Comparison of ENCODE assay signal across 10 mouse cellular contexts in genomic region chr9:13898510-13899305, GRCm38 (mm10).
A peak's percentile ranks its signal among the peaks of the same experiment; 100 is the strongest.
DNase-seq lines count a peak whose midpoint lies in the region; ATAC-seq lines count a peak whose summit lies in the region.
"Had no signal": no experiment of that assay in that cellular context is flagged by ENCODE, and none has a peak within 500 bp of the region (broad histone marks: within the 10 kb centered on the region; RNA-seq: fewer than 3 reads in every experiment).

No protein-coding gene starts in this region.

- ATAC-seq in heart, embryonic 14.5 days (ENCODE audit: insufficient number of reproducible peaks, insufficient read depth, low FRiP score, low read depth), result peak; percentile 73
- no peak for ATAC-seq in megakaryocyte-erythroid progenitor cell, adult 5-6 weeks (replicated peaks; ENCODE audit: low FRiP score, low TSS enrichment, poor library complexity, severe bottlenecking)

- peaks cover 0 to 4% of the 10 kb centered on the region in 2 experiments; a peak in 2 of 4 replicates for H3K4me1 ChIP-seq in heart, embryonic 14.5 days (ENCODE audit: control insufficient read depth in 2 of 2, insufficient read depth in 2 of 2, low read length in 2 of 2)
- H3K4me1 ChIP-seq: limb, embryonic 15.5 days had no signal

- intact Hi-C loops in left cerebral cortex, postnatal 10 days (cut with DNase I), result no loop called here

- no peak overlapping the region; a peak in 1 of 4 replicates for H3K4me3 ChIP-seq in heart, embryonic 14.5 days (ENCODE audit: control insufficient read depth in 1 of 2, insufficient read depth in 1 of 2, low read depth in 1 of 2, low read length in 2 of 2)
- H3K4me3 ChIP-seq: embryonic facial prominence, embryonic 13.5 days; limb, embryonic 15.5 days had no signal

- no peaks in the 10 kb centered on the region for H3K9me3 ChIP-seq in heart, embryonic 14.5 days (ENCODE audit: control insufficient read depth, low read length)
- H3K9me3 ChIP-seq: embryonic facial prominence, embryonic 13.5 days; limb, embryonic 15.5 days had no signal

- peak overlapping the region in 1 of 2 experiments; percentile 52; a peak in 1 of 4 replicates for H3K27ac ChIP-seq in heart, embryonic 14.5 days (replicated peaks in 1 of 2; ENCODE audit: control insufficient read depth in 1 of 2, insufficient read depth in 1 of 2, low read depth in 2 of 2, low read length in 2 of 2)
- H3K27ac ChIP-seq: embryonic facial prominence, embryonic 13.5 days; limb, embryonic 15.5 days had no signal

- H3K36me3 ChIP-seq in heart, embryonic 14.5 days (ENCODE audit: control insufficient read depth, insufficient read depth, low read length), result no peaks in the 10 kb centered on the region
- H3K36me3 ChIP-seq: embryonic facial prominence, embryonic 13.5 days; limb, embryonic 15.5 days had no signal

- peak; percentile 30 for DNase-seq in testis, postnatal 10 days (ENCODE audit: low spot score)
- no peak for DNase-seq in testis, postnatal 14 days (ENCODE audit: low spot score)
- peak; percentile 58 to 69 for DNase-seq in left cerebral cortex, postnatal 10 days (ENCODE audit: extremely low spot score in 1 of 2, low spot score in 2 of 2)
- peak; percentile 80 for DNase-seq in telencephalon, adult 2 months (ENCODE audit: low read depth, low spot score)
- DNase-seq in thymus, postnatal 36 days, result no peak
- DNase-seq in lung, adult 18-20 months, result no peak

- no peak overlapping the region for H3K9ac ChIP-seq in heart, embryonic 14.5 days (ENCODE audit: low read length)
- H3K9ac ChIP-seq: embryonic facial prominence, embryonic 13.5 days; limb, embryonic 15.5 days had no signal

- peak overlapping the region; percentile 44 for H3K4me2 ChIP-seq in heart, embryonic 14.5 days (ENCODE audit: low read length)
- H3K4me2 ChIP-seq: embryonic facial prominence, embryonic 13.5 days; limb, embryonic 15.5 days had no signal

- 42% methylated on average over 19 of the region's 19 CpGs for WGBS in heart, embryonic 14.5 days

- no peaks in the 10 kb centered on the region for H3K27me3 ChIP-seq in heart, embryonic 14.5 days (ENCODE audit: control insufficient read depth, insufficient read depth, low read length)
- H3K27me3 ChIP-seq: embryonic facial prominence, embryonic 13.5 days; limb, embryonic 15.5 days had no signal

Comparison
In these comparisons a context has a peak if more than half of its experiments do, and no peak if none do; other contexts are left out.
1. DNase-seq: peak in testis, postnatal 10 days (single experiment), left cerebral cortex, postnatal 10 days (2 of 2) and telencephalon, adult 2 months (single experiment); none in testis, postnatal 14 days (single experiment), thymus, postnatal 36 days (0 of 2) and lung, adult 18-20 months (0 of 2).